Mouse (Mus musculus): ENCODE data around the gene Hectd2. TPM values are rescaled to one million over a fixed set of nuclear protein-coding genes. Genes with fewer than 3 reads are reported as not detected.

Gene Hectd2
- polyA plus RNA-seq, 1 experiment from 2014 or later = 3.3 TPM

- Histone ChIP-seq H3K9ac (ENCODE audit: low read length) (no peak overlapping the region), H3K4me3 (ENCODE audit: low read length) (no peak overlapping the region), H3K9me3 (replicated peaks; ENCODE audit: control insufficient read depth, low read length) (no peaks in the 10 kb centered on the region), H3K4me2 (ENCODE audit: low read depth, low read length) (no peak overlapping the region), H3K36me3 (ENCODE audit: control insufficient read depth, insufficient read depth) (no peaks in the 10 kb centered on the region), H3K4me1 (ENCODE audit: control insufficient read depth, insufficient read depth, low read length) (peaks cover 3% of the 10 kb centered on the region; the same call in 1 of the 2 replicates), H3K27me3 (ENCODE audit: control insufficient read depth, insufficient read depth, low read length) (no peaks in the 10 kb centered on the region), H3K27ac (ENCODE audit: low read length) (no peak overlapping the region)
- ATAC-seq (replicated peaks; ENCODE audit: extremely low read depth, insufficient read depth, low FRiP score) = no peak
- WGBS = 90% methylated on average over 1 of the region's 1 CpGs
Measured at GRCm38 (mm10) chr19:36582116-36582515, 27.7 kb downstream of the Hectd2 start.

- no peak overlapping the region for H3K9ac ChIP-seq (ENCODE audit: low read length)
- H3K36me3 ChIP-seq (ENCODE audit: control insufficient read depth, insufficient read depth) = no peaks in the 10 kb centered on the region; the same call in 1 of the 2 replicates
- H3K4me3 ChIP-seq (ENCODE audit: low read length) = no peak overlapping the region
- no peaks in the 10 kb centered on the region for H3K27me3 ChIP-seq (ENCODE audit: control insufficient read depth, insufficient read depth, low read length)
- H3K4me2 ChIP-seq (ENCODE audit: low read depth, low read length) = no peak overlapping the region
- H3K27ac ChIP-seq (ENCODE audit: low read length) = no peak overlapping the region
- no peaks in the 10 kb centered on the region for H3K9me3 ChIP-seq (replicated peaks; ENCODE audit: control insufficient read depth, low read length)
- no peak for ATAC-seq (replicated peaks; ENCODE audit: extremely low read depth, insufficient read depth, low FRiP score)
- 87% methylated on average over 1 of the region's 1 CpGs for WGBS
- H3K4me1 ChIP-seq (ENCODE audit: control insufficient read depth, insufficient read depth, low read length) = peaks cover 3% of the 10 kb centered on the region; the same call in 1 of the 2 replicates
Measured at GRCm38 (mm10) chr19:36585505-36585904, 31.1 kb downstream of the Hectd2 start.

- Histone ChIP-seq H3K4me1 (ENCODE audit: control insufficient read depth, insufficient read depth, low read length) (no peaks in the 10 kb centered on the region), H3K4me2 (ENCODE audit: low read depth, low read length) (no peak overlapping the region), H3K9ac (ENCODE audit: low read length) (no peak overlapping the region), H3K4me3 (ENCODE audit: low read length) (no peak overlapping the region), H3K9me3 (replicated peaks; ENCODE audit: control insufficient read depth, low read length) (no peaks in the 10 kb centered on the region), H3K27me3 (ENCODE audit: control insufficient read depth, insufficient read depth, low read length) (no peaks in the 10 kb centered on the region), H3K36me3 (ENCODE audit: control insufficient read depth, insufficient read depth) (no peaks in the 10 kb centered on the region), H3K27ac (ENCODE audit: low read length) (no peak overlapping the region)
- 61% methylated on average over 1 of the region's 1 CpGs for WGBS
- ATAC-seq (replicated peaks; ENCODE audit: extremely low read depth, insufficient read depth, low FRiP score) = no peak
Measured at GRCm38 (mm10) chr19:36594409-36594808, 40.0 kb downstream of the Hectd2 start.

DNA sequence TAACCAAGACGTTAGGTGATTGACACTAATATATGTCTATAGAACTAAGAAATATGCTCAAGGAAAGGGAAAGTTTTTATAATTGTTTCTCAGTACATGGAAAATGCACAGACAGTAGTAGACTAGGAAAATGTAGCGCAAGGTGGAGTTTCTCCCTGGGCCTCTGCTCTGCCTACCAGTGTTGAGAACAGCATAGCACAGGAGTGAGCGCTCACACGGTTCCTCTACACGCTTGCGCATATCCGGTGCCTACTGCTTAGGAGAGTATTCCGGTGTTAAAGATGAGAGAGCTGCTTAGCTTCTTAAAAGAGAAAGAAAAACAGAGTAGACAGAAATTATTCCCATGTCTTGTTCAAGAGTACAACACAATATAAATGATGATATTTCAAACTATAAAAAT is 47.4 kb downstream of the Hectd2 start:
- H3K9me3 ChIP-seq (replicated peaks; ENCODE audit: control insufficient read depth, low read length) = no peaks in the 10 kb centered on the region
- H3K9ac ChIP-seq (ENCODE audit: low read length) = no peak overlapping the region
- H3K4me3 ChIP-seq (ENCODE audit: low read length) = no peak overlapping the region
- no peak for ATAC-seq (replicated peaks; ENCODE audit: extremely low read depth, insufficient read depth, low FRiP score)
- no peak overlapping the region for H3K4me2 ChIP-seq (ENCODE audit: low read depth, low read length)
- no peak overlapping the region for H3K27ac ChIP-seq (ENCODE audit: low read length)
- H3K4me1 ChIP-seq (ENCODE audit: control insufficient read depth, insufficient read depth, low read length) = no peaks in the 10 kb centered on the region
- H3K36me3 ChIP-seq (ENCODE audit: control insufficient read depth, insufficient read depth) = no peaks in the 10 kb centered on the region
- 93% methylated on average over 8 of the region's 8 CpGs for WGBS
- no peaks in the 10 kb centered on the region for H3K27me3 ChIP-seq (ENCODE audit: control insufficient read depth, insufficient read depth, low read length)

GRCm38 (mm10) chr19:36602535-36603312 is 48.3 kb downstream of the Hectd2 start:
- H3K4me1 ChIP-seq (ENCODE audit: control insufficient read depth, insufficient read depth, low read length) = no peaks in the 10 kb centered on the region
- 53% methylated on average over 11 of the region's 11 CpGs for WGBS
- H3K27me3 ChIP-seq (ENCODE audit: control insufficient read depth, insufficient read depth, low read length) = no peaks in the 10 kb centered on the region
- no peak overlapping the region for H3K27ac ChIP-seq (ENCODE audit: low read length)
- no peak overlapping the region for H3K9ac ChIP-seq (ENCODE audit: low read length)
- no peaks in the 10 kb centered on the region for H3K36me3 ChIP-seq (ENCODE audit: control insufficient read depth, insufficient read depth)
- no peaks in the 10 kb centered on the region for H3K9me3 ChIP-seq (replicated peaks; ENCODE audit: control insufficient read depth, low read length)
- H3K4me2 ChIP-seq (ENCODE audit: low read depth, low read length) = no peak overlapping the region
- no peak overlapping the region for H3K4me3 ChIP-seq (ENCODE audit: low read length)
- ATAC-seq (replicated peaks; ENCODE audit: extremely low read depth, insufficient read depth, low FRiP score) = no peak

- Histone ChIP-seq H3K36me3 (ENCODE audit: control insufficient read depth, insufficient read depth) (no peaks in the 10 kb centered on the region), H3K27me3 (ENCODE audit: control insufficient read depth, insufficient read depth, low read length) (no peaks in the 10 kb centered on the region), H3K4me1 (ENCODE audit: control insufficient read depth, insufficient read depth, low read length) (no peaks in the 10 kb centered on the region), H3K4me2 (ENCODE audit: low read depth, low read length) (no peak overlapping the region), H3K4me3 (ENCODE audit: low read length) (no peak overlapping the region), H3K9me3 (replicated peaks; ENCODE audit: control insufficient read depth, low read length) (no peaks in the 10 kb centered on the region), H3K27ac (ENCODE audit: low read length) (no peak overlapping the region), H3K9ac (ENCODE audit: low read length) (no peak overlapping the region)
- 33% methylated on average over 1 of the region's 1 CpGs for WGBS
- ATAC-seq (replicated peaks; ENCODE audit: extremely low read depth, insufficient read depth, low FRiP score) = no peak
Measured at GRCm38 (mm10) chr19:36606270-36606669, 51.8 kb downstream of the Hectd2 start.

- 41% methylated on average over 3 of the region's 3 CpGs for WGBS
- Histone ChIP-seq H3K27ac (ENCODE audit: low read length) (no peak overlapping the region), H3K4me3 (ENCODE audit: low read length) (no peak overlapping the region), H3K36me3 (ENCODE audit: control insufficient read depth, insufficient read depth) (no peaks in the 10 kb centered on the region), H3K9me3 (replicated peaks; ENCODE audit: control insufficient read depth, low read length) (no peaks in the 10 kb centered on the region), H3K4me2 (ENCODE audit: low read depth, low read length) (no peak overlapping the region), H3K27me3 (ENCODE audit: control insufficient read depth, insufficient read depth, low read length) (no peaks in the 10 kb centered on the region), H3K9ac (ENCODE audit: low read length) (no peak overlapping the region), H3K4me1 (ENCODE audit: control insufficient read depth, insufficient read depth, low read length) (no peaks in the 10 kb centered on the region)
- ATAC-seq (replicated peaks; ENCODE audit: extremely low read depth, insufficient read depth, low FRiP score) = no peak; the same call in 1 of the 2 replicates
Measured at GRCm38 (mm10) chr19:36609229-36609628, 54.8 kb downstream of the Hectd2 start.

- H3K9me3 ChIP-seq (replicated peaks; ENCODE audit: control insufficient read depth, low read length) = no peaks in the 10 kb centered on the region
- ATAC-seq (replicated peaks; ENCODE audit: extremely low read depth, insufficient read depth, low FRiP score) = no peak
- H3K27me3 ChIP-seq (ENCODE audit: control insufficient read depth, insufficient read depth, low read length) = no peaks in the 10 kb centered on the region
- no peaks in the 10 kb centered on the region for H3K4me1 ChIP-seq (ENCODE audit: control insufficient read depth, insufficient read depth, low read length)
- WGBS = 49% methylated on average over 2 of the region's 2 CpGs
- H3K36me3 ChIP-seq (ENCODE audit: control insufficient read depth, insufficient read depth) = no peaks in the 10 kb centered on the region
- no peak overlapping the region for H3K9ac ChIP-seq (ENCODE audit: low read length)
- H3K4me2 ChIP-seq (ENCODE audit: low read depth, low read length) = no peak overlapping the region
- no peak overlapping the region for H3K4me3 ChIP-seq (ENCODE audit: low read length)
- no peak overlapping the region for H3K27ac ChIP-seq (ENCODE audit: low read length)
Measured at GRCm38 (mm10) chr19:36610309-36610708, 55.9 kb downstream of the Hectd2 start.

DNA sequence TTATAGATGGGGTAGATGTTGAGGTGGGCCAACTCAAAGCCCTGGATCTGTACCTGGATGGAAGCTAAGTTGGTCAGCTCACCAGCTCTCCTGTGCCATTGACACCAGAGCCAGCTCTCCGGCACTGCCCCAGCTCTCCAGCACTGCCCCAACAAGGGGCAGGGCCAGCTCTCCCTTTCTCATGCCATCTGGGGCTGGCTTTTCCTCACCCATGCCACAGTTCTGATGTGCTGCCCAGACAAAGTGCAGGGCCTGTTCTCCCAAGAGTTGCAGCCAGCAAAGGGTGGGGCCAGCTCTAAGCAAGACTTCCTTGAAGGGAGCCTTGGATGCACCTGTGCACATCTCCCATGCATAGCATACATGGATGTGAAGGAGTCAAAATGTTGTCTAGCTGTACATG is 71.5 kb downstream of the Hectd2 start:
- Histone ChIP-seq H3K4me1 (ENCODE audit: control insufficient read depth, insufficient read depth, low read length) (no peaks in the 10 kb centered on the region), H3K27ac (ENCODE audit: low read length) (no peak overlapping the region), H3K4me2 (ENCODE audit: low read depth, low read length) (no peak overlapping the region), H3K9me3 (replicated peaks; ENCODE audit: control insufficient read depth, low read length) (no peaks in the 10 kb centered on the region), H3K36me3 (ENCODE audit: control insufficient read depth, insufficient read depth) (no peaks in the 10 kb centered on the region), H3K4me3 (ENCODE audit: low read length) (no peak overlapping the region), H3K27me3 (ENCODE audit: control insufficient read depth, insufficient read depth, low read length) (no peaks in the 10 kb centered on the region), H3K9ac (ENCODE audit: low read length) (no peak overlapping the region)
- ATAC-seq (replicated peaks; ENCODE audit: extremely low read depth, insufficient read depth, low FRiP score) = no peak
- 96% methylated on average over 1 of the region's 1 CpGs for WGBS

All from heart, embryonic 16.5 days (tissue).